Mouse (Mus musculus): ENCODE data around the gene Cav3.

The Cav3 gene

DNA sequence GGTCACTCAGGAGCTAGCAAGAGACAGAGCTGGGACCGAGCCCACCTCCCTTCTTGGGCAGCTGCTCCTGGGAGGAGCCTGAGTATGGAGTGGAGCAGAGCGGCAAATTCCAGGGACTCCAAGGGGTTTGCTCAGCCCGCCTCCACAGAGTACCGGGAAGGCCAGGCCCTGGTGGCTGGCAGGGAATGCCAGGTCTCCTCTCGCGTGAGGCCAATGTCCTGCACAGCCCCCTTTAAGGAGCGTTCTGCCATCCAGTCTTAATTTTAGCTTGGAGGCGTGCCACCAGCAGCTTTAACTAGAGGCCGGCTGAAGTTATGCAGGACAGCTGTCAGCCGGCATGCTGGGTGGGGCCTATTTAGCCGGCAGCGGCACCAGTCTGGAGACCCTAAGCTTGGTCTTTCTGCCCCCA lies at the start of gene Cav3:
Gene Cav3, plus strand, starts transcription at position 165 of the 409 bp plus-strand sequence.
- no peak for DNase-seq

DNA sequence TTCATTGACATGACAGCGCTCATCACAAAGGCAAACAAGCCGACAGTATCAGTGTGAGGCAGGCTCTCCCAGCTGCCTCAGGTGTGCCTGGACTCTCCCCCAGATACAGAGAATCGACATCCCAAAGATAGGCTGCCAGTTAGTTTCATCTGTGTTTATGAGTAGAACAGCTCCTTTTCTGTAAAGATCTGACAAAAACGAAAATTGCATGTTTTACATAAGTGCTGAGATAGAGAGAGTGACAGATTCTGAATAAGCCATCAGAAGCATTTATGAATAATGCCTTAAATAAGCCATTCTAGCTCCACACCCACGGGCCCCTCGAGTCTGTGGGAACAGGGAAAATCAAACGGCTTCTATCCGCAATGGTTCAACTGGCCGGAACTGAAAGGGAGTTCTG lies 40.0 kb upstream of the Cav3 start:
- DNase-seq, result no peak

DNA sequence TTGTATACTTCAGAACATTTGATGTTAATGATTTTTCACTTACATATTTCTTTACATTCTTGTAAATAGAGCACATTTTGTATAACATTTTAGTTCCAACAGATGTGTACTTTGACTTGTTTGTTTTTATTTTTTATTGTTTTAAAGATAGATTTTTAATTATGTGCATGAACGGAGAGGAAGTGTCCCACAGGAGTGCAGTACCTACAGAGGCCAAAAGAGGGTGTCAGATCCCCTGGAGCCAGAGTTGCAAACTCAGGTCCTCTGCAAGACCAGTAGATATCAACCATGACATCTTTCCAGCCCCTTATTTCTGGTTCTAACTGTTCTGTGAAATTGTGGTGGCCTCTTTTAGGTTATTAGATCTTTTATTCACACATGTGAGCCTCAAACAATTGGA lies 38.4 kb upstream of the Cav3 start:
- DNase-seq, result no peak

DNA sequence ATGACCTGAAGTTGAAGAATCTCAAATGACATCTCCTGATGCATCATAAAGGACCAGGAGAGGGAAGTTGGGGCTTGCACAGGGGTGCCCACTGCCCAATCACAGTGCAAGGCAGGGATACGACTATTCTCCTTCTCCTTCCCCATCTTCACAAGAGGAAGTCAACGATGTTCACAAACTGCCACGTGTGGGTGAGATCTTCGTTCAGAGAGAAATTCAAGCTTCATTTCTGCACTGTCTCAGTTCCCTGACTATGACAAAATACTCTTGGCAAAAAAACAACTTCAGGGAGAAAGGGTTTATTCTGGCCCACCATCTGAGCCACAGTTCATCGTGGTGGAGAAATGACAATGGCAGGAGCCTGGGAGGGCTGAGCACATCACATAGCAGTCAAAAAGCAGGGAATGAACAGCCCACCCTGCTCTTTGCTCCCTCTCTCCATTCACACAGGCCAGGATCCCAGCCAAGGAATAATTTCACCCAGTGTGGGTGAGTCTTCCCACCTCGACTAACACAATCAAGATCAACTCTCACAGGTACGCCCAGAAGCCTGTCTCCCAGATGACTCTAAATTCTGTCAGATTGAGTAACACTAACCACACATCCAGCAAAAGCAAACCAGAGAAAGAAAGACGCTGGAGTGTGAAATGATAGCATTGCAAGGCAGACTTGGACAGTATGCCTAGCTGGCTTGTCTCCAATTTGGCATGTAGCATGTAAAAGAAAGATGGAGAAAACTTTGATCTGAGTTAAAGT lies 35.4 kb upstream of the Cav3 start:
- no peak for DNase-seq

DNA sequence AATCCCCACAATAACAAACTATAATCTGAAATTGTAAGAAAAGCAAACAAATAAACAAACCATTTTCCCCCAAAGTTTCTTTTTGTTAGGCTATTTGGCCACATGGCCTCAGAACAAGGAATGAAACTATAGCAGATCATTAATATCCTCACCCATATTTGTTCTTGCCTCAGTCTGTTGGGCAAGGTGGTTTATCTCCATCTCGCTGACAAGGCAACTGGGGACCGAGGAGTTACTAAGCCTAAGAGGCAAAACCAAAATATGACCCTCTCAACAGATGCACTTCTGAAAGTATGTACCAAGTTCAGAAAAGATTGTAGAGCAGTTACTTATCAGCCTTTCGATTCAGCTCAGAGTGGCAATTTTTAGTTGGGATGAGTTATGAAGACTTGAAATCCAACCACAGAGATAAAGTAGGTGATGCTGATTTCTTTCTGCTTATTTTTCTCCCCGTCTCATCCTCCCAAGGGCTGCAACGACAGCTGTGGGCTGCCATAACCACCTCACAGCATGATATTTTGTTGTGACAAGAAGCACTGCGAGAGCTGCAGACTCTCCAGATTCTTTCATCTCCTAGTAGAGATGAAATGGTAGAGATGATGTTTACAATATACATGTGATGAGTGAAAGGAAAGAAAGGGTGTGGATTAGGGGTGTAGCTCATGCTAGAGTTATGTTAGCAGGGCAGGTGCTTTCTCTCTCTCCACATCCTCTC lies 33.1 kb upstream of the Cav3 start:
- DNase-seq, result no peak

DNA sequence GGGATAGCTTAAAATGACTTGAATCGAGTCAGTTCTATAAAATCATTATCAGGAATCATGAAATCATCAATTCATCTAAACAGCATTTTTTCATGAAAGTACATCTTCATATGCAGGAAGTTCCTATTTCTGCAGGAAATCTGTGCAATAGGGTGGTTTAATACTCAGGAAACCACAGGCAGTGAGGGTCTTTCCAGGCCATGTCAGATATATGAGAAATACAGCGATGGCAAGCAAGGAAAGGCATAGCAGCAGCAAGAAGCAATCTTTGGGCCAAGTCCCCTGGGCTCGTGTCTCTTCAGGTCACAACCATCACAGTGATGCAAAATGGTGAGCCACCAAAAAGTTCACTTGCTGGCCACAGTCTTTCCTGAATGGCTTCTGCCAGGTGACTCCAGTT lies 13.6 kb upstream of the Cav3 start:
- DNase-seq, result no peak

DNA sequence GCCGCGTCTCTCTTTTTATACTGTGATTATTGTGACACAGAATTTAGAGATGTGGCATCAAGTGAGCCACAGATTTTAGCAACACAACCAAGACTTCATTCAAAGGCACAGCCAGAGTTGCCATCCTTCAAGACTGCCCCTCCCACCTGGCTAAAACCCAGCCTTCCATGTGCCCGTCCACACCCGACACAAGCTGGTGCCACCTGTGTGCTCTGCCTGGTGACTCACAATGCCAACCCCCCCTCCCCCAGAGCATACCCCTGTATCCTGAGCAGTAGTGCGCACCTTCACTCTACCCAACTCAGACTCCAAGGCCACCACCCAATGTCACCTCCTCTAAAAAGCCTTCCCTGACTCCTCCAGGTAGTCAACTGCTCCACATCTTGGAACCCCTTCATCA lies 2.2 kb downstream of the Cav3 start:
- no peak for DNase-seq

DNA sequence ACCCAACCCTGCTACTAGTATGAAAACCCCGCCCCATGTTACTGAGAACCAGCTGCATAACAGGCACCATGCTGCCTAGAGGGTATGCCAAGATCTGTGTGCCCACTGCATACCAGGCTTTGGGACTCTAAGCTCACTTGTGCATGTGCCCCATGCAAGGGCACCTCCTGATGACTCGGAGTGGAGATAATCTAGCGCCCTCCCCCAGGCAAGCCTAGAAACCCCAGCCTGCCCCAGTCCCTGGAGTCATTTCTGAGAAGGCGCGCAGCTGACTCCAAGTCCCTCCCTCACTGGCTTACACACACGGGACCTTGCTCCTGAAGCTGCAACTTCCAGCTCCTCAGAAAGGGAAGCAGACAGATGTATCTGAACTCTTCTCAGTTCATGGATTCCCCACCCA lies 4.0 kb downstream of the Cav3 start:
- no peak for DNase-seq

DNA sequence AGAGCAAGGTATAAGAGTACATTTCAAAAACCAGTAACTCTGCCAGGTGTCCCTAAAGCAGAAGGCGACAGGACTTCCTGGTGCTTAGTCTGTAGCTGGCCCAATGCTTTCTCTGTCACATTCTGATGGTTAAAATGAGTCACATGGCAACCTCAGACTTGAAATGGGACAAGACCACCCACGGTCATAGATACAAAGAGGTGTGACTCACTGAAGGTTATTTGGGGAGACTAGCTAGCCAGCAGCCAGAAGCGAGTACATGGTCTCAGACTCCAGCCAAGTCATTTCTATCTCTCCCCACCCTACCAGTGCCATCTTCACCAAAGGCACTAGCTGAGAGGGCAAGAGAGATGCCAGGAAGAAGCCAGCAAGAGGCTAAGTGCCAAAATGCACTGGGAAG lies 6.1 kb downstream of the Cav3 start:
- DNase-seq, result no peak

DNA sequence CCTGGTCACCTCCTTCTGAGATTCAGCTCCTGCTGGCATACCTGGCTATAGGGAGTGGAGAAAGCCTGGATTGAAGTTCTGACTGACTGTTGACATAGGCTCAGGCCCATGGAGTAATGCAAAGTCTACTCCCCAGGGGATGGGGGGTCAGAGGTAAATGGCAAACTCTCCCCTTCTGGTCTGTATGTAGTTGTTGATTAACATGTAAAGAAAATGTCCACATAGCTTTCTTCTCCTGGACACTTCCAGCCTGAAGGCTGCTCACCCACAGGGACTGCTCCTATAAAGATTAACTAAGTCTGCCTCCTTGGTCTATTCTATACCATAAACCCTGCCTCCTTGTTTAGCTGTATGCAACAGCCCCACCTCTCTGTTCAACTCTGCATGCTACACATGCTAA lies 6.7 kb downstream of the Cav3 start:
- no peak for DNase-seq

DNA sequence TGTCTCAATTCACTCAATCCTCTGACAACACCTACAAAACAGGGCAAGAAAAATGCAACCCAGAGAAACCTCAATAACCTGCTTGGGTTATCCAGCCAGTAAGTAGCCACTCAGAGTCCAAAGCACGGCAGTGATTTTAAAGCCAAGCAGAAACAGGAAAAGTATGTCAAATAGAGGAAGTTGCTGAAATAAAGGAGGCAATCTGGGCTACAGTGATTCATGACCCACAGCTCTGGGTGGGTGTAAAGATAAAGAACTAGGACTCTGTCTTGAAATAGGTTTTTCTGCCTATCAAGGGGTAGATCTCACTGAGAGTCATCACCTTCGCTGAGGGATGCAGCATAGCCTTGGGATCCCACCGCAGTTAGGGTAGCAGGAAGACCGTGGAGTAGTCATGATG lies 12.3 kb downstream of the Cav3 start:
- DNase-seq, result no peak

DNA sequence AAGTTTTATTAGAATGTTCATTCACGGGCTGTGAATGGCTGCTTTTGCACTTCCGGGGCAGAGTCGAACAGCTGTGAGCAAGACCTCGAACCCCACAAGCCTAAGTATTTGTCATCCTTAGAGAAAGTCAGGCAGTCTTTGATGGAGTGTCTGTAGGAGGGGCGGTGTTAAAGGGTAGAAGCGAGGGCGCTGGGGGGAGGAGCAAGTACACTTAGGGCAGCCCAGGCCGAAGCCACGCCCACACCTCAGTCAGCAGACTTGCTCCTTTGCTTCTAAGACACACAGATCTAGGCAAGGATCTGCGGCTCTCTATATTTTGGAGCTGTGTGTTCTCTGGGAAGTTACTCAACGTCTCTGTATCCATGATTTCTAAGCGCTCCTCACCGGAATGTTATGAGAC lies 20.6 kb downstream of the Cav3 start:
- no peak for DNase-seq

DNA sequence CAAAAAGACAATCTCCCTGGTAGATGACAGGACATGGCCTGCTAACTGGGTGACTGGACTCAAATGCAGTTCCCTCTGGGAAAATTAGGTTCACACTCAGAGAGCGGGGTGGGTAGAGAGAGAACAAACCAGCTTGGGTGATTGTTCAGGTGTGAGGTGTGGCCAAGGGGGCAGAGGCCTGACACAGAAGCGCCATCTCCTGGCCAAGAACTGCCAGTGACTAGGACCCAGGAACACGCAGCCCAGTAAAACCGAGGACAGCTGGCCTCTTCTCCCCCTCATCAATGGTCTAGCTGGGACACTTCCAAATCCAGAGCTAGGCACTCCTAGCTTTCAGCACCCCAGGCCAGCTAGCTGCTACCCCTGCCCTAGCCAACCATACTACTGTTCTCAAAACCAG lies 25.0 kb downstream of the Cav3 start:
- DNase-seq, result peak; percentile 12 to 24

DNA sequence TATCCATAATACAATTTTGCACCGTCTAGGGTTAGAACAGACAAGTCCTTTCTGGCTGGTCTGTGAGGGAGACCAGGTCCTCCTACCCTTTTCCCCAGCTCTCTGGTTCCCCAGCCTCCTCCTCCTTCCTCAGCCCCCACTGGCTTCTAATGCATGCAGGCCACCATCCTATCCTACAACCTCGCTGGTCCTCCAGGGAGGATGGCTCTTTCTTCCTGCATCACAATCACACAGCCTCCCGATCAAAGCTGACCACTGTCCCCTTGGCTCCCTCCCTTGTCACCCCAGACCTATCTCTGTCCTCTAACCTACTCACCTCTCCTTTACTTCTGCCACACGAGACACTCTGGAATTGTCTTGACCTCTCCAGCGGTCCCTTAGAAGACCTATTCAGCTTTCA lies 28.7 kb downstream of the Cav3 start:
- DNase-seq, result no peak

DNA sequence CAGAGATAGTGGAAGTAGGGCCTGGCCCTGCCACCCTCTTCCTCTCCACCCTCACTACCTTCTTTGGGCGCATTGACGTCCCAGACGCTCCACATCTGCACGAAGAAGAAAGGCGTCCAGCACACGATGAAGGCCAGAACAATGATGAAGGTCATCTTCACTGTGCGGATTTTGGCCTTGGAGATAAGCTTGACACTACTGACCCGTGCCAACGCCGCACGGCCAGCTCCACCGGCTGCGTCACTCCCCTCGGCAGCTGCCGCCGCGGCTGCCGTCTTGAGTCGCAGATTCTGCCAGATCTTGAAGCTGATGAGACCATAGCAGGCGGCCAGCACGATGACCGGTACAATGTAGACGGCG lies 29.5 kb downstream of the Cav3 start:
- no peak for DNase-seq

DNA sequence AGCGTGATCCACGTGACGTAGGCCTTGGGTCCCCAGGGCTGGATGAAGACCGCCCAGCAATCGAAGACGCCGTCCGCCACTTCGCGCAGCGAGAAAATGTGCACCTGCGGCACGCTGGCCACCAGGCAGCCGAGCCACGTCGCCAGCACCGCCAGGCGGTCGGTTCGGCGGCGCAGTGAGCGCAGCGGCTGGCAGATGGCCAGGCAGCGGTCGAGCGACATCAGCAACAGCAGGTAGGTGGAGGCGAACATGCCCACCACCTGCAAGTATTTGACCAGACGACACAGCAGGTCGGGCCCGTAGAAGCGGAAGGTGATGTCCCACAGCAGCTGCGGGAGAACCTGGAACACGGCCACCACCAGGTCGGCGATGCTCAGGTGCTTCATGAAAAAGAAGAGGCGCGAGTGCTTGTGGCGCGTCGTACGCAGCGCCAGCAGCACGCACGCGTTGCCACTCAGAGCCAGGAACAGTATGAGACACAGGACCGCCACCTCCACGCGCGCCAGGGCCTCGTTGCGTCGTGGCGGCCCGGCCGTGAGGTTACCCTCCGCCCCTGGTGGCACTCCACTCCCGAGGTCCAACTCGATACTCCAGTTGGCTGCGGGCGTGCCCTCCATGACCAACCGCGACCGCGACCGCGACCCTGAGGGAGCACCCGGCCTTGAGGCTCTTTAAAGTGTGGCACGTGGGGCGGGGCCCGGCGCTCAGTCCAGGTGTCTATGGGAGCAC lies 30.0 kb downstream of the Cav3 start:
- no peak for DNase-seq

DNA sequence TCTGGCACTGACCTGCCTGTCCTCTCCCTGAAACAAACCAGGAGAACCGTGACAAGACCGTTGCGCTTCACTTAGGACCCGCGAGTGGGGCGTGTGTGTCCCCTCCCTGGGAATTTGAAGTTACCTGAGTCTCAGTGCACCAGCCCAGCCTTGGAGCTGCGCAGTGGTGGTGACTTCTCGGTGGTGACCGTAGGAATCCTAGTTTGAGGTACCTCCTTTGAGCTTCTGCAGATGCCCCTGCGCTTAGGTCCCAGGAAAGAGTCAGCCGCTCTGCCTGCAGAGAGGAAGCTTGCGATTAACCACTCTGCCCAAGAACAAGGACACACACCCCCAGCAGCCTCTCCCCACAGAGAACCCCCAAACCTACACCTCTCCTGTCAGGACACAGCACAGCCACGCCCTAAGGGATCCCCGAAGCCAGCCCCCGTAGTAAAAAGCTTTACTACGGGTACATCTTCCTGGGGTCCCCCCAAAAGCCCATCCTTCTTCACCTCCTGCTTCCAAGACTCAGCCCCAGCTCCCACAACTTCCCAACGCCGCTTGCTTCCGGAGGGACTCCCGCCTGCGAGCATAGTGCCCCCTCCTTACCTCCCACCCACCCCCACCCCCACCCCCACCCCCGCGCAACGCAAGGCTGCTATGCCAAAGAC lies 30.7 kb downstream of the Cav3 start, which contains the start of gene Oxtr:
Gene Oxtr, minus strand, starts transcription at position 34 of the 650 bp plus-strand sequence.
- no peak for DNase-seq

DNA sequence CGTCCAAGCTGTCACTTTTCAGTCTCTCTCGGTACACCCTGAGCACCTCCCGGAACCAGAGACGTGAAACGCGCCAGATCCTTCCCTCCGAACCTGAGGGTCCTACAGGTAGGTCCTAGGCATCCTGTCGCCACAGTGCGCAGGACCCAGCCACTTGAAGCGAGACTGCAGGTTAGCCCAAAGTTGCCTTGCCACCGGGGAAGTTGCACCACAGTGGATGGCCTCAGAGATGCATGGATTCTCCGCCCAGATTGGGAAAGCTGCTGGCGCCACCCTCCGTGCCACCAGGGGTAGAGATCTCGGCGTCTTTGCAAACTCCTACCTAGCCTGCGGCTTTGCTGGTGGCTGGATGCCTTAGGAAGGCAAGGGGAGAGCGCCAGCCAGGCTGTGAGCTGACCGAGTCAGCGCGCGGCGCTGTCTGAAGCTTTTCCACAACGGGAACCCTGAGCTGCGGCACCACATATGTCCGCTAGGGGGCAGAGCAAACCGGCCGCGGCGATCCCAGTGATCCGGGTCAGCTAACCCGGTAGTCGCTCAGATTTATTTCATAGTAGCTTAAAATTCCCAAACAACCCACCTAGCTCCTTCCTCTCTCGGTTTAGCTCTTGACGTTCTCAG lies 31.4 kb downstream of the Cav3 start:
- DNase-seq, result peak; percentile 61 to 73

DNA sequence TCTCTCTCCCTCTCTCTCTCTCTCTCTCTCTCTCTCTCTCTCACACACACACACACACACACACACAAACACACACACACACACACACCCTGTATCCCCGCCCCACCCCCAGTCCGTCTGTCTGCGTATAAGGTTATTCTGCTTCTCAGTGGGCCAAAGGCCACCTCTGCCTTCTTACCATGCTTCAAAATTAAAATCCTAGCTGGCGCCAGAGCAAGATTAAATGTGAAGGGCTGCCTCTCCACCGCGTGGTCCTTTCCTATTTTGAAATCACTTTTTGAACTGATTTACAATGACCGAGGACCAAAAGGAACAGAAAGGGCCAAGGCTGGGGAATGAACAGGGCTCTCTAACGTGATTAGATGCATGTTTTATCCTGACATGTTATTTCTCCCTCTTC lies 32.2 kb downstream of the Cav3 start:
- no peak for DNase-seq

DNA sequence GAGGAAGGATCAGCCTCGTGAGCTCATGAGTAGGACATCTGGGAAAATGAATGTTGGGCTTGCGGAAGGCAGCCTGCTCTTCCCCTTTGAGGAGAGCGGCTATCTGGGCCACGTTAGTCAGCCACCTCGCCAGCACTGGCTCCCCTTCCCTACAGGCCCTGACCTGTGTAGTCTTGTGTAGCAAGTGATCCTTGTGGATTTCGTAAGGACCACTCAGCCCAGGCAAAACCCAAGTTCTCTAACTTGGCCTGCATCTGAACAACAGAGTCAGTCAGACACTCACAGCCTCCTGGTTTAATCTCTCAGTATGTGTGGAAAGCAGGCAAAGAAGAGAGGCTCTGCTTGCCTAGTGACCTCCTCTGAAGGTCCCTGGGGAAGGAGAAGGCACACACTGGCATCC lies 33.4 kb downstream of the Cav3 start:
- DNase-seq, result no peak

DNA sequence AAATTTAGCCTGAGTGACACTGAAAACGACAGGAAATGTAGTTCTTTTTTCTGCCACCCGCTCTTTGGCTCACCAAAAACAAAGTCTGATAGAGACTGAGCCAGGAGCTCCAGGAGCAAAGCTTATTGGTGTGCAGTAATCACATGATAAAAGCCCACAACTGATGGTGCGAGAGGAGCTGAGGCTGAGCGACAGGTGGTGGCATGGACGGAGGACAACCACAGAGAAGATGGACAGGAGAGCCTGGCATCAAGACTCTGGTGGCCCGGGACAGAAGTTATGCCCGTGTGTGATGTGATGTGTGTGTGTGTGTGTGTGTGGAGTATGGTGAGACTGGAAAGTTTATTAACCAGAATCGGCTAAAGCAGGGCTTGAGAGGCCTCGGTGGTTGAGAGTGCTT lies 34.1 kb downstream of the Cav3 start:
- DNase-seq, result no peak

DNA sequence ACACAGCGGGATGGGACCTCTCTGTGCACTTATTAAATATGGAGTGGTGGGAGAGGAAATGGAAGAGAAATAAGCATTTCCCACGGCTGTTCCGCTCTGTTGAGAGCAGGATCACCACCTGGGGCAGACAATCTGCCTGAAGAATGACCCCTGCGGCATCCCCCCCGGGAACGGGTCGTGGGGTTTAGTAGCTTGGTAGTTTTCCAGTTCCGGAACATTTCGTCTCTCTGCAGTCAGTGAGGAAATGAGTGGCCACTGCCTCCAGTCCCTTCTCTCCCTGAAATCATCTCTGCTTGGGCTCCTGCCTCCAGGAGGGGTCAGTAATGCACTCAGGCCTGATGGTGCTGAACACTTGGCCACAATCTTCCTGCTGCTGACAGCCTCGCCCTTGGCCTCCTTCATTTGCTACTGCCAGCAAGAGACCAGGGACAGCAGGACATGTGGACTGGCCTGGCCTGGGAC lies 35.3 kb downstream of the Cav3 start:
- DNase-seq, result no peak

DNA sequence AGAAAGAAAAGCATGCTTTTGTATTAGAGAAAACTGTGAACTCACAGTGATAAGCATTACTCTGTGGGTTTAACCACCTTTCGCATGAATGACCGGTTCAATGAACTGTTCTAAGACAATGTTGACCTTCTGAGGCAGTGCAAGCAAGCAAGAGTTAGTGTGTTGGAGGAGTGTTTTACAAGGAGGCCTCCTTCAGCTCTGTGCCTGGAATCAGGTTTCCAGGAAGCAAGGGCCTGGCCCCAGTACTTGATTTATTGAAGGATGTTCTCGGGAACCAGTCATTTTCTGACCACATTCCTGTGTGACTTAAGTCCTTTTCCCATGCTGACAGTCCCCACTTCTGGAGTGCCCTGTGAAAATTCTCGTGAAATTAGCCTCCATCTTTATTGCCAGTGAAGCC lies 35.9 kb downstream of the Cav3 start:
- no peak for DNase-seq
